Mouse (Mus musculus) hindbrain, postnatal 0 days (tissue): ENCODE results near the gene Tefm. TPM values are rescaled to one million over a fixed set of nuclear protein-coding genes. Genes with fewer than 3 reads are reported as not detected.
"Not testable (repeated sequence)": the region's sequence is repeated elsewhere in the genome, so short reads cannot be mapped to it uniquely, and the experiment has no call there.

Experiments
- ATAC-seq: fragments of 200-750 bp; cut with Nextera tagmentation; 2 replicates; pipeline ENCODE4 v1.8.0; 2017; ENCODE audit warnings: mild to moderate bottlenecking, moderate TSS enrichment, moderate library complexity
- DNase-seq: peaks from one replicate; pipeline ENCODE4 v3.0.0-alpha.2; 2015; ENCODE audit warnings: low spot score
- H3K27ac ChIP-seq: fragments of 300-500 bp; sonication (generic); 2 replicates; pipeline ENCODE4 v1.5.1; 2014; ENCODE audit warnings: mild to moderate bottlenecking
- H3K27me3 ChIP-seq: fragments of 300-500 bp; sonication (generic); 2 replicates; pipeline ENCODE4 v1.6.1; 2014; ENCODE audit warnings: low read length, mixed read lengths; ENCODE audit not compliant: insufficient read depth
- H3K36me3 ChIP-seq: fragments of 300-500 bp; sonication (generic); 2 replicates; pipeline ENCODE4 v1.6.1; 2014; ENCODE audit warnings: low read length, mixed read lengths; ENCODE audit not compliant: insufficient read depth
- H3K4me1 ChIP-seq: fragments of 300-500 bp; sonication (generic); 2 replicates; pipeline ENCODE4 v1.6.1; 2014; ENCODE audit warnings: antibody characterized with exemption, low read length, mixed read lengths; ENCODE audit not compliant: insufficient read depth
- H3K4me2 ChIP-seq: fragments of 300-500 bp; sonication (generic); 2 replicates; pipeline ENCODE4 v1.6.1; 2014; ENCODE audit warnings: low read depth, mild to moderate bottlenecking, low read length, moderate library complexity, mixed read lengths
- H3K4me3 ChIP-seq: fragments of 300-500 bp; sonication (generic); 2 replicates; pipeline ENCODE4 v1.5.1; 2014; ENCODE audit warnings: low read length
- H3K9ac ChIP-seq: fragments of 300-500 bp; sonication (generic); replicated peaks from 2 replicates; pipeline ENCODE4 v1.6.1; 2014; ENCODE audit warnings: mild to moderate bottlenecking, low read length, moderate library complexity, mixed read lengths
- H3K9me3 ChIP-seq: fragments of 300-500 bp; sonication (generic); 2 replicates; pipeline ENCODE4 v1.6.1; 2016; ENCODE audit warnings: low read length, mixed read lengths
- CTCF ChIP-seq: IDR thresholded peaks from 2 replicates; pipeline ENCODE4 v1.5.1; 2016; ENCODE audit warnings: antibody characterized with exemption, control low read depth, low read depth
- WGBS: fragments of 180-500 bp; shearing (Covaris S2); extraction: QIAGEN DNeasy Blood & Tissue Kit; methylation state at CpG from one replicate; pipeline ENCODE4 v1.1.7; 2014; 5-methylcytosine and 5-hydroxymethylcytosine counted together
- polyA plus RNA-seq: library from polyadenylated mRNA; unstranded; fragments of >200 nt; fragmentation: Nextera tagmentation; extraction: Ambion mirVana; gene quantifications from 2 replicates; pipeline ENCODE4 v1.2.1, GENCODE M21; 2015
- total RNA-seq: library from RNA; depleted of rRNA; stranded (reverse); fragments of >200 nt; gene quantifications from 2 replicates; pipeline ENCODE4 v1.2.3, GENCODE M21; 2014; rRNA removed

The Tefm gene
- total RNA-seq (8.6 and 8.9 TPM in 2 replicates), polyA plus RNA-seq (18.6 and 22.9 TPM in 2 replicates)

- Histone ChIP-seq H3K27ac (peak within 1 kb of the TSS; percentile 96), H3K36me3 (no peaks in the 10 kb centered on the region), H3K27me3 (no peaks in the 10 kb centered on the region), H3K9me3 (no peaks in the 10 kb centered on the region), H3K4me2 (peak within 1 kb of the TSS; percentile 83), H3K4me1 (no peaks in the 10 kb centered on the region), H3K9ac (peak within 1 kb of the TSS; percentile 78), H3K4me3 (peak within 1 kb of the TSS; percentile 84)
- no peak for TF ChIP-seq CTCF
- under 1% methylated on average over 40 of the region's 40 CpGs for WGBS
- ATAC-seq (peak; percentile 96), DNase-seq (peak; percentile 93)
These were observed at the start of gene Tefm for GRCm38 (mm10) chr11:80141825-80142521. Gene Tefm, minus strand, starts transcription at chr11:80142175.

DNA sequence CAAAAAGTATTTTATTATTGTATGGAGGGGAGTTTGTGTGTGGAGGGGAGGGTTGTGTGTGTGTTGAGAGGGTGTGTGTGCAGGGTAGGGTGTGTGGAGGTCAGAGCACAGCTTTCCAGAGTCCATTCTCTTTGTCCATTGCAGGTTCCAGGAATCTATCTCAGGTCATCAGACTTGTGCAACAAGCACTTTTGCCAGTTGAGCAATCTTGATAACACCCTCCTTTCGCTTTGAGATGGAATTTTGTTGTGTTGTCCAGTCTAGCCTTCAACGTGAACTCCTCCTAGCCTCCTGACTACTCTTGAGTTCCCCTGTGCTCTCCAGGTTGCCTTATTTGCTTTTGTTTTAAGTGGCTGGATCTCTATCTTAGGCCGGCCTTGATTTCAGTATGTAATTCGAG is 48.3 kb upstream of the Tefm start:
- DNase-seq (no peak), ATAC-seq (no peak)
- no peak overlapping the region for H3K4me2 ChIP-seq
- H3K4me3 ChIP-seq, result no peak overlapping the region
- H3K9me3 ChIP-seq, result no peaks in the 10 kb centered on the region
- H3K27me3 ChIP-seq, result no peaks in the 10 kb centered on the region
- no peaks in the 10 kb centered on the region for H3K4me1 ChIP-seq
- no peak overlapping the region for H3K27ac ChIP-seq
- no peak overlapping the region for H3K9ac ChIP-seq
- 79% methylated on average over 4 of the region's 4 CpGs for WGBS
- TF ChIP-seq CTCF, result no peak
- no peaks in the 10 kb centered on the region for H3K36me3 ChIP-seq

- not testable (repeated sequence) for H3K9me3 ChIP-seq, ATAC-seq
- 57% methylated on average over 5 of the region's 5 CpGs for whole genome bisulfite sequencing
These were observed 43.5 kb upstream of the Tefm start for GRCm38 (mm10) chr11:80185441-80185976.

GRCm38 (mm10) chr11:80184531-80185071 is 42.6 kb upstream of the Tefm start:
- H3K27me3 ChIP-seq, result no peaks in the 10 kb centered on the region
- peak overlapping the region; percentile 62 for H3K4me2 ChIP-seq
- H3K9me3 ChIP-seq, result no peaks in the 10 kb centered on the region
- no peak for ATAC-seq
- no peaks in the 10 kb centered on the region for H3K4me1 ChIP-seq
- H3K27ac ChIP-seq, result no peak overlapping the region
- WGBS, result 88% methylated on average over 6 of the region's 6 CpGs
- TF ChIP-seq CTCF, result no peak
- peak overlapping the region; percentile 59; the same call in 1 of the 2 replicates for H3K9ac ChIP-seq
- H3K4me3 ChIP-seq, result peak overlapping the region; percentile 46; the same call in 1 of the 2 replicates
- DNase-seq, result no peak
- H3K36me3 ChIP-seq, result no peaks in the 10 kb centered on the region

More at GRCm38 (mm10) chr11:80185441-80185976, 43.5 kb upstream of the Tefm start:
- not testable (repeated sequence) for H3K4me1 ChIP-seq, H3K4me2 ChIP-seq, H3K4me3 ChIP-seq, DNase-seq, H3K27ac ChIP-seq, H3K36me3 ChIP-seq, H3K27me3 ChIP-seq, H3K9ac ChIP-seq

DNA sequence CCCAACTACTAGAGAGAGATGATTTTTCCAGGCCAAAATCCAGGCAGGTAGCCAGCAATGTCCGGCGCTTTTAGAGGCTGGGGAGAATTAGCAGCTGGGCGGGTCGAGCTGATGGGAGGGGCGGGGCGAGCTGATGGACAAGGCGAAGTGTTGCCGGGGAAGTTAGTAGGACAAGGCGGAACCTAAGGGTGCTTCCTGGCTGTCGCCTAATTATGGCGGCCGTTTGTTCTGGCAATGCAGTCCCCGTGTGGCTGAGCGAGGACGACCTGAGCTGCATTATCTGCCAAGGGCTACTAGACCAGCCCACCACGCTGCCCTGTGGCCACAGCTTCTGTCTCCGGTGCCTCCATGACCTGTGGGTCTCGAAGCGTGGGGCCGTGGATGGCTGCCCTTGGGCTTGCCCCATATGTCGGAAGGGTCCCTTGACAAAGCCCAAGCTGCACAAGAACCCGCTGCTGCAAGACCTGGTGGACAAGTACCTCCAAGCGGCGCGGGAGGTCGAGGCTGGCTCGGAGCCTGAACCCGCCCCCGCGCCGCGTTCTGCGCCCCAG is 41.8 kb upstream of the Tefm start, which contains the start of gene Rnf135:
TSS of gene Rnf135 (plus strand) at position 147 of the 551 bp plus-strand sequence.
- Histone ChIP-seq H3K4me2 (peak within 1 kb of the TSS; percentile 62), H3K27me3 (no peaks in the 10 kb centered on the region), H3K36me3 (no peaks in the 10 kb centered on the region), H3K9me3 (no peaks in the 10 kb centered on the region), H3K9ac (peak within 1 kb of the TSS; percentile 59), H3K4me3 (peak within 1 kb of the TSS; percentile 46), H3K27ac (peak within 1 kb of the TSS; percentile 75), H3K4me1 (no peaks in the 10 kb centered on the region)
- DNase-seq (peak; percentile 90), ATAC-seq (peak; percentile 97)
- 3% methylated on average over 33 of the region's 33 CpGs for WGBS
- no peak for TF ChIP-seq CTCF

- 45% methylated on average over 12 of the region's 12 CpGs for WGBS
These were observed 41.2 kb upstream of the Tefm start for GRCm38 (mm10) chr11:80183054-80183704.

More at GRCm38 (mm10) chr11:80183054-80183704, 41.2 kb upstream of the Tefm start:
- H3K36me3 ChIP-seq, DNase-seq, H3K9me3 ChIP-seq, H3K4me1 ChIP-seq, H3K27me3 ChIP-seq: not testable (repeated sequence)
- H3K4me3 ChIP-seq, result peak overlapping the region; percentile 46
- H3K27ac ChIP-seq, result peak overlapping the region; percentile 75; the same call in 1 of the 2 replicates
- H3K9ac ChIP-seq, result peak overlapping the region; percentile 59
- TF ChIP-seq CTCF, result peak; percentile 51
- ATAC-seq, result peak; percentile 79
- peak overlapping the region; percentile 62 for H3K4me2 ChIP-seq
